Mouse (Mus musculus) liver, postnatal 0 days (tissue): ENCODE results near the gene Zbtb45. TPM values are rescaled to one million over a fixed set of nuclear protein-coding genes. Genes with fewer than 3 reads are reported as not detected.

ENCODE experiments used
- ATAC-seq: fragments of 200-750 bp; cut with Nextera tagmentation; 2 replicates; pipeline ENCODE4 v1.8.0; 2017; ENCODE audit warnings: mild to moderate bottlenecking, moderate library complexity
- DNase-seq: peaks from one replicate; pipeline ENCODE4 v3.0.0-alpha.2; 2016
- H3K27ac ChIP-seq: fragments of 300-500 bp; sonication (generic); 2 replicates; pipeline ENCODE4 v1.5.1; 2014; ENCODE audit warnings: antibody characterized with exemption, moderate library complexity, mild to moderate bottlenecking, low read depth
- H3K27me3 ChIP-seq: fragments of 300-500 bp; sonication (generic); 2 replicates; pipeline ENCODE4 v1.6.1; 2014; ENCODE audit warnings: low read length, control low read depth, mixed read lengths; ENCODE audit not compliant: insufficient read depth
- H3K36me3 ChIP-seq: fragments of 300-500 bp; sonication (generic); replicated peaks from 2 replicates; pipeline ENCODE4 v1.6.1; 2014; ENCODE audit warnings: mild to moderate bottlenecking, control low read depth, low read length, moderate library complexity, mixed read lengths; ENCODE audit not compliant: insufficient read depth
- H3K4me1 ChIP-seq: fragments of 300-500 bp; sonication (generic); 2 replicates; pipeline ENCODE4 v1.6.1; 2014; ENCODE audit warnings: antibody characterized with exemption, mild to moderate bottlenecking, control low read depth; ENCODE audit not compliant: insufficient read depth
- H3K4me2 ChIP-seq: fragments of 300-500 bp; sonication (generic); 2 replicates; pipeline ENCODE4 v1.6.1; 2014; ENCODE audit warnings: low read depth, mild to moderate bottlenecking, low read length, moderate library complexity, mixed read lengths
- H3K4me3 ChIP-seq: fragments of 300-500 bp; sonication (generic); 2 replicates; pipeline ENCODE4 v1.5.1; 2014; ENCODE audit warnings: low read depth, low read length
- H3K9ac ChIP-seq: fragments of 300-500 bp; sonication (generic); replicated peaks from 2 replicates; pipeline ENCODE4 v1.6.1; 2014; ENCODE audit warnings: mild to moderate bottlenecking, moderate library complexity
- H3K9me3 ChIP-seq: fragments of 300-500 bp; sonication (generic); 2 replicates; pipeline ENCODE4 v1.6.1; 2016; ENCODE audit warnings: mild to moderate bottlenecking, control low read depth, low read length, mixed read lengths
- CTCF ChIP-seq: sonication (generic); IDR thresholded peaks from 2 replicates; pipeline ENCODE4 v1.5.1; 2016; ENCODE audit warnings: antibody characterized with exemption, low read depth
- EP300 ChIP-seq: IDR thresholded peaks from 2 replicates; pipeline ENCODE4 v1.6.1; 2016; ENCODE audit warnings: antibody characterized with exemption, low read depth, mild to moderate bottlenecking
- WGBS: fragments of 180-500 bp; shearing (Covaris S2); extraction: QIAGEN DNeasy Blood & Tissue Kit; methylation state at CpG from one replicate; pipeline ENCODE4 v1.1.7; 2014; ENCODE audit not compliant: insufficient replicate concordance; 5-methylcytosine and 5-hydroxymethylcytosine counted together
- polyA plus RNA-seq: library from polyadenylated mRNA; unstranded; fragments of >200 nt; fragmentation: Nextera tagmentation; extraction: Ambion mirVana; gene quantifications from 2 replicates; pipeline ENCODE4 v1.2.1, GENCODE M21; 2015

Gene Zbtb45
- polyA plus RNA-seq, 1 experiment from 2014 or later = 7.2 TPM

GRCm38 (mm10) chr7:13036806-13037205 is 27.0 kb upstream of the Zbtb45 start:
- peak overlapping the region; percentile 100 for H3K27ac ChIP-seq
- 24% methylated on average over 4 of the region's 4 CpGs for WGBS

DNA sequence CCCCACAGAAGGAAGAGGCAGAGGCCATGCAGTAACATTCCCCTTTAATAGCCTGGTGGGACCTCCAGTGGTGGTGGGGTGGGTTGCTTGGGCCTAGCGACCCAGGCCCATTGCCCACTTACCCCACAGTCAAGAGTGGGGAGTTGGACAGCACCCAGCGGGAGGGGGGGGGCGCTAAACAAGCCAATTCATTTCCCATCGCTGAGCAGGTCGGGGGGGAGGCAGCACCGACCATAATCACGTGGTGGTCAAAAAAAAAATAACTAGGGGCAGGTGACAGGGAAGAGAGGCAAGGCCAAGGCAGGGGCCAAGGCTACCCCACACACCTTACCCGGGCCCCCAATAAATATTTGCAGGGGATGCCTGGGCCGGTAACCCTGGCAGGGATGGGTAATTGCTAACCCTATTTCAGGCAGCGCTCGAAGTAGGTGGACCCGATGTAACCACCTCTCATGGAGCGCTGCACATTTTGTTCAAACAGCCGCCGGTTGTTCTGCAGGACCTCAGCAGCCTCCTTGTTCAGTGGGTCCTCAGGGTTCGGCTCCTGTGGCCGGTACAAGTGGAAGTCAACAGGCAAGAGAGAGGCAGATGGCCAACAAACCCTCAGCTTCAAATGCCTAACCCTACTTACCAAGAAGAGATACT is 25.5 kb upstream of the Zbtb45 start:
- no peak overlapping the region; the same call in 1 of the 2 replicates for H3K9ac ChIP-seq
- peaks cover 44% of the 10 kb centered on the region for H3K36me3 ChIP-seq
- ATAC-seq (no peak), DNase-seq (no peak)
- H3K27ac ChIP-seq = peak overlapping the region; percentile 96
- H3K9me3 ChIP-seq = no peaks in the 10 kb centered on the region
- peak overlapping the region; percentile 95 for H3K4me2 ChIP-seq
- peaks cover 39% of the 10 kb centered on the region for H3K4me1 ChIP-seq
- TF ChIP-seq EP300 (no peak), CTCF (no peak)
- no peak overlapping the region for H3K4me3 ChIP-seq
- WGBS = 79% methylated on average over 17 of the region's 17 CpGs
- no peaks in the 10 kb centered on the region for H3K27me3 ChIP-seq

More at GRCm38 (mm10) chr7:13036806-13037205, 27.0 kb upstream of the Zbtb45 start:
- Histone ChIP-seq H3K4me3 (peak overlapping the region; percentile 85), H3K4me2 (peak overlapping the region; percentile 85), H3K36me3 (peaks cover 30% of the 10 kb centered on the region), H3K9ac (peak overlapping the region; percentile 100), H3K27me3 (no peaks in the 10 kb centered on the region), H3K9me3 (no peaks in the 10 kb centered on the region), H3K4me1 (peaks cover 39% of the 10 kb centered on the region)
- DNase-seq (no peak), ATAC-seq (no peak)
- TF ChIP-seq EP300 = no peak
- TF ChIP-seq CTCF = no peak

DNA sequence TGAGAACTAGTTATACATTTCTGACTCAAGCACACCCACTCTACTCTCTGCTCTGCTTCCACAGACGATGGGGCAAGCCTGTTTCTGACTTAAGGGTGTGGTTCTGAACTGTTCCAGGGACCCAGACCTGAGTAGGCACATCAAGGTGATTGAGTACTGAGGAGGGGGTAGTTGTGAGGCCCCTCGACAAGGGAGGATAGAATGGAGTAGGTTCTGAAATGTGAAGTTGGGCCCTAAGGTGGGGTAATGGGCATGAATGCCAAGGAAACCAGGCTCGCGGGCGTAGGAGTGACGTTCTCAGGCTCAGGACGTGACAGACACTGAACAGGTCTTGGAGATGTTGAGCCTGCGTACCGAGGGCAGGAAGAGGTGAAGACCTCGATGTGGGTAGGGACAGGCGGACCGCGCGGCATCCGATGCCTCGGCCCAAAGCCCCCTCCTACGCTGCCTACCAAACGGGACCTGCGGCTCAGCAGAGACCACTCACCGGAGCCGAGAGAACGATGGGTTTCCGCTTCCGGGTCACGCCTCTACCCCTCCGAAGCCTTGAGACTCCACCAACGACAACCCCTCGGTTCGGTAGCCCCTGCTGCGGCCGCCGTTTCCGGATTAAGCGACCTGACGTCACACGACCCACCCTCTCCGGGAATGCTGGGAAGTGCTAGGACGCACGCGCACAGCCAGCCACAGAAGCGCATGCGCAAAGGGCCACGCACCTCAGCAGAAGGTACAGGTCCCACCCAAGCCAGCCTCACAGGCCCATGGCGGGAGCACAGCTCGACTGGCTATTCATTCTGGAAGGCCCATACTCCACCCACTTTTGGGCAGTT is 24.5 kb upstream of the Zbtb45 start, which contains the start of gene Chmp2a:
Gene Chmp2a (minus strand): TSS at position 660 of the 830 bp plus-strand sequence.
- WGBS = under 1% methylated on average over 44 of the region's 45 CpGs
- Histone ChIP-seq H3K9me3 (no peaks in the 10 kb centered on the region), H3K4me2 (peak within 1 kb of the TSS; percentile 95), H3K4me1 (peaks cover 39% of the 10 kb centered on the region), H3K36me3 (peaks cover 54% of the 10 kb centered on the region), H3K9ac (peak within 1 kb of the TSS; percentile 93), H3K4me3 (peak within 1 kb of the TSS; percentile 83), H3K27ac (peak within 1 kb of the TSS; percentile 96), H3K27me3 (no peaks in the 10 kb centered on the region)
- ATAC-seq (peak; percentile 60), DNase-seq (peak; percentile 96)
- TF ChIP-seq CTCF = no peak
- no peak for TF ChIP-seq EP300

DNA sequence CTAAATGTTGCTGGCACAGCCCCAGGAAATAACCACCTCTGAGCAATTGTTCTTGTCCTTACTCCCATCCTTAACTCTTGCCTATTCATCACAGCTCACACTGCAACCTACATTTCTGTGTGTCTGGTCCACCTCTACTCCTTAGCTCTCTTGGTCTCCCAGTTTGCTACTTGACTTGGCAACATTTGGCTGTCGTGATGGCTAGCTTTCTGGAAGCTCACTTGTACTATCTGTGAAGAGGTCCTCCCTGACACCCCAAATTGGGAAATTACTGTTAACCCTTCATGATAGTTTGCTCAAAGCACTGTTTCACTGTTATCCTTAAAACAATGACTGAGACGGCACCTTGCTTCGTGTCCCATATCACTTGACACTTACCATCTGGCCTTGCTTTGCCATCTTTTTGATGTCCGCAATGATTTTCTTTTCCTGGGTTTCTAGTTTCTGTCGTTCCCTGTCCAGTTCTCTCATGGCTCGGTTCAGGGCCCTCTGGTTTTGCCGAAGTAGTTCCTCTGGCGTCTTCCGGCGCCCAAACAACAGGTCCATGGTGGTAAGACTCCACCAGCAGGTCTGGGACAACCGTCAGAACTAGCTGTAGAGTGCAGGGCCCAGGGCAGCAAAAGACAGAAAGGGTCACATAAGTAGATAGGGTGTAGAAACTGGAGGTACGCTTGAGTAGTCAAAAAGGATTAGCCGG is 23.8 kb upstream of the Zbtb45 start:
- H3K27me3 ChIP-seq = no peaks in the 10 kb centered on the region
- H3K9me3 ChIP-seq = no peaks in the 10 kb centered on the region
- TF ChIP-seq CTCF = no peak
- TF ChIP-seq EP300 = no peak
- H3K4me2 ChIP-seq = peak overlapping the region; percentile 95
- peak overlapping the region; percentile 83 for H3K4me3 ChIP-seq
- H3K27ac ChIP-seq = peak overlapping the region; percentile 96
- peak overlapping the region; percentile 93 for H3K9ac ChIP-seq
- ATAC-seq = no peak
- DNase-seq = no peak
- H3K4me1 ChIP-seq = peaks cover 34% of the 10 kb centered on the region
- 42% methylated on average over 13 of the region's 13 CpGs for WGBS
- peaks cover 61% of the 10 kb centered on the region for H3K36me3 ChIP-seq

DNA sequence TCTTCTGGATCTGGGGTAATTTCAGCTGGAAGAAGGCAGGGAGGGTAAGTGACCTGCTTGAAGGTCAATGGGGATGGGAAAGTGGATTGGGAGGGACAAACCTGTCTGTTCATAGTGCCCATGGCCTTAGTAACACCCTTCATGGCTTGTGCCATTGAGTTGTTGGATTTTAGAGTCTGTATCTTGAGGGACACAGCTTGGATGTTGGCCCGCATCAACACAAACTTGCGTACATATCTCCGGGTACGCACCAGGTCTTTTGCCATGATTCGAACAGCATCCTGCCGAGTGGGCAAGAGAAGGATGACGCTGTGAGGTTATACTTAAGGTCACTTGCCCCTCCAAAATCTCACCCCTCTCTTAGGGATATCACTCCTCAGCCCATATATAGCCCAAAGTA is 22.7 kb upstream of the Zbtb45 start:
- H3K4me1 ChIP-seq = peaks cover 31% of the 10 kb centered on the region
- TF ChIP-seq EP300 (no peak), CTCF (no peak)
- H3K9me3 ChIP-seq = no peaks in the 10 kb centered on the region
- ATAC-seq (no peak), DNase-seq (no peak)
- 93% methylated on average over 7 of the region's 7 CpGs for whole genome bisulfite sequencing
- no peak overlapping the region for H3K9ac ChIP-seq
- H3K4me3 ChIP-seq = no peak overlapping the region
- no peak overlapping the region for H3K4me2 ChIP-seq
- H3K27me3 ChIP-seq = no peaks in the 10 kb centered on the region
- H3K27ac ChIP-seq = no peak overlapping the region
- H3K36me3 ChIP-seq = peaks cover 72% of the 10 kb centered on the region

GRCm38 (mm10) chr7:13031983-13032382 is 22.1 kb upstream of the Zbtb45 start:
- no peak overlapping the region for H3K9ac ChIP-seq
- TF ChIP-seq EP300 = no peak
- no peak for TF ChIP-seq CTCF
- H3K4me1 ChIP-seq = peaks cover 33% of the 10 kb centered on the region
- no peak overlapping the region; the same call in 1 of the 2 replicates for H3K27ac ChIP-seq
- 82% methylated on average over 2 of the region's 2 CpGs for WGBS
- no peaks in the 10 kb centered on the region for H3K9me3 ChIP-seq
- no peak overlapping the region for H3K4me2 ChIP-seq
- ATAC-seq (no peak), DNase-seq (no peak)
- H3K4me3 ChIP-seq = no peak overlapping the region
- no peaks in the 10 kb centered on the region for H3K27me3 ChIP-seq
- peaks cover 78% of the 10 kb centered on the region for H3K36me3 ChIP-seq
